Mouse (Mus musculus) lung, adult 2 months (tissue): ENCODE data around the gene Cers2.

Experiments
- CTCF ChIP-seq: fragments of 200-500 bp; IDR thresholded peaks from 2 replicates; pipeline ENCODE4 v1.5.1; 2011; ENCODE audit warnings: mild to moderate bottlenecking, low read length, control low read depth; ENCODE audit not compliant: insufficient read depth
- POLR2A ChIP-seq: fragments of 200-500 bp; IDR thresholded peaks from 2 replicates; pipeline ENCODE4 v1.6.1; 2011; ENCODE audit warnings: low read depth, mild to moderate bottlenecking, control low read depth, low read length, borderline replicate concordance; ENCODE audit errors: extremely low read depth

- no peak for TF ChIP-seq POLR2A
- no peak for TF ChIP-seq CTCF
Measured at GRCm38 (mm10) chr3:95357746-95358145, 43.2 kb downstream of the Cers2 start.
